Mouse (Mus musculus) intestine, postnatal 0 days (tissue): Measurements from ENCODE around the gene Sbno2. TPM values are rescaled to one million over a fixed set of nuclear protein-coding genes. Genes with fewer than 3 reads are reported as not detected.
A peak's percentile ranks its signal among the peaks of the same experiment; 100 is the strongest.

Experiments
- ATAC-seq: fragments of 200-750 bp; cut with Nextera tagmentation; 2 replicates; pipeline ENCODE4 v1.8.0; 2017; ENCODE audit warnings: mild to moderate bottlenecking, moderate TSS enrichment, moderate library complexity
- H3K27ac ChIP-seq: fragments of 300-500 bp; sonication (generic); 2 replicates; pipeline ENCODE4 v1.5.1; 2014; ENCODE audit warnings: mild to moderate bottlenecking, low read depth, low read length, moderate library complexity
- H3K27me3 ChIP-seq: fragments of 300-500 bp; sonication (generic); replicated peaks from 2 replicates; pipeline ENCODE4 v1.6.1; 2014; ENCODE audit warnings: low read length, mixed read lengths; ENCODE audit not compliant: control insufficient read depth, insufficient read depth
- H3K36me3 ChIP-seq: fragments of 300-500 bp; sonication (generic); 2 replicates; pipeline ENCODE4 v1.6.1; 2014; ENCODE audit warnings: mild to moderate bottlenecking, moderate library complexity; ENCODE audit not compliant: control insufficient read depth, insufficient read depth
- H3K4me1 ChIP-seq: fragments of 300-500 bp; sonication (generic); replicated peaks from 2 replicates; pipeline ENCODE4 v1.6.1; 2014; ENCODE audit warnings: antibody characterized with exemption, low read length, mixed read lengths; ENCODE audit not compliant: control insufficient read depth, insufficient read depth
- H3K4me2 ChIP-seq: fragments of 300-500 bp; sonication (generic); replicated peaks from 2 replicates; pipeline ENCODE4 v1.6.1; 2014; ENCODE audit warnings: low read depth, mild to moderate bottlenecking, moderate library complexity
- H3K4me3 ChIP-seq: fragments of 300-500 bp; sonication (generic); 2 replicates; pipeline ENCODE4 v1.5.1; 2014; ENCODE audit warnings: low read depth, low read length
- H3K9ac ChIP-seq: fragments of 300-500 bp; sonication (generic); 2 replicates; pipeline ENCODE4 v1.6.1; 2014; ENCODE audit warnings: mild to moderate bottlenecking, low read depth, low read length
- H3K9me3 ChIP-seq: fragments of 300-500 bp; sonication (generic); 2 replicates; pipeline ENCODE4 v1.6.1; 2016; ENCODE audit warnings: mixed run types; ENCODE audit not compliant: control insufficient read depth
- CTCF ChIP-seq: sonication (generic); IDR thresholded peaks from 2 replicates; pipeline ENCODE4 v1.5.1; 2016; ENCODE audit warnings: low read depth, mild to moderate bottlenecking, control low read depth, antibody characterized with exemption, moderate library complexity
- WGBS: fragments of 180-500 bp; shearing (Covaris S2); extraction: QIAGEN DNeasy Blood & Tissue Kit; methylation state at CpG from one replicate; pipeline ENCODE4 v1.1.7; 2014; 5-methylcytosine and 5-hydroxymethylcytosine counted together
- polyA plus RNA-seq: library from polyadenylated mRNA; unstranded; fragments of >200 nt; fragmentation: Nextera tagmentation; extraction: Ambion mirVana; gene quantifications from 2 replicates; pipeline ENCODE4 v1.2.1, GENCODE M21; 2015

The Sbno2 gene
- polyA plus RNA-seq, 1 experiment from 2014 or later: 9.8 TPM

GRCm38 (mm10) chr10:80069251-80069650, 36.1 kb downstream of the Sbno2 start:
- no peak overlapping the region for H3K4me2 ChIP-seq
- no peak overlapping the region for H3K27ac ChIP-seq
- WGBS: 93% methylated on average over 6 of the region's 7 CpGs
- peaks cover 69% of the 10 kb centered on the region for H3K36me3 ChIP-seq
- no peak overlapping the region for H3K9ac ChIP-seq
- TF ChIP-seq CTCF: no peak
- no peak for ATAC-seq
- no peak overlapping the region for H3K4me3 ChIP-seq
- no peaks in the 10 kb centered on the region for H3K9me3 ChIP-seq
- H3K27me3 ChIP-seq: no peaks in the 10 kb centered on the region
- peaks cover 5% of the 10 kb centered on the region; the same call in 1 of the 2 replicates for H3K4me1 ChIP-seq

GRCm38 (mm10) chr10:80063877-80064650, 41.3 kb downstream of the Sbno2 start:
- no peaks in the 10 kb centered on the region for H3K4me1 ChIP-seq

GRCm38 (mm10) chr10:80063104-80063503, 42.3 kb downstream of the Sbno2 start:
- Histone ChIP-seq H3K27ac (no peak overlapping the region), H3K4me3 (no peak overlapping the region), H3K9me3 (no peaks in the 10 kb centered on the region), H3K4me1 (no peaks in the 10 kb centered on the region), H3K4me2 (no peak overlapping the region), H3K36me3 (peaks cover 91% of the 10 kb centered on the region), H3K27me3 (no peaks in the 10 kb centered on the region), H3K9ac (no peak overlapping the region)
- ATAC-seq: no peak
- WGBS: 94% methylated on average over 5 of the region's 5 CpGs
- TF ChIP-seq CTCF: no peak

More at GRCm38 (mm10) chr10:80063877-80064650, 41.3 kb downstream of the Sbno2 start:
- Histone ChIP-seq H3K36me3 (peaks cover 91% of the 10 kb centered on the region), H3K27ac (no peak overlapping the region), H3K9ac (no peak overlapping the region), H3K27me3 (no peaks in the 10 kb centered on the region), H3K4me2 (no peak overlapping the region), H3K9me3 (no peaks in the 10 kb centered on the region), H3K4me3 (no peak overlapping the region)
- ATAC-seq: no peak
- WGBS: 79% methylated on average over 23 of the region's 23 CpGs
- TF ChIP-seq CTCF: peak; percentile 42

GRCm38 (mm10) chr10:80057683-80058326, 47.6 kb downstream of the Sbno2 start:
- Histone ChIP-seq H3K4me1 (no peaks in the 10 kb centered on the region), H3K27me3 (no peaks in the 10 kb centered on the region), H3K9me3 (no peaks in the 10 kb centered on the region), H3K9ac (0 out of 2 replicates have a peak overlapping the region, but pooled peaks have one; percentile 13), H3K36me3 (peaks cover 68% of the 10 kb centered on the region), H3K4me2 (no peak overlapping the region), H3K27ac (peak overlapping the region; percentile 99), H3K4me3 (no peak overlapping the region)
- no peak for TF ChIP-seq CTCF
- WGBS: 80% methylated on average over 30 of the region's 30 CpGs
- ATAC-seq: no peak

- no peaks in the 10 kb centered on the region for H3K4me1 ChIP-seq
- H3K9me3 ChIP-seq: no peaks in the 10 kb centered on the region
These were observed 48.2 kb downstream of the Sbno2 start for GRCm38 (mm10) chr10:80056976-80057682.

GRCm38 (mm10) chr10:80056506-80056905, 48.9 kb downstream of the Sbno2 start:
- no peak overlapping the region for H3K4me3 ChIP-seq
- 0 out of 2 replicates have a peak overlapping the region, but pooled peaks have one; percentile 80 for H3K4me2 ChIP-seq
- H3K27ac ChIP-seq: peak overlapping the region; percentile 99
- H3K27me3 ChIP-seq: no peaks in the 10 kb centered on the region
- no peak overlapping the region for H3K9ac ChIP-seq
- no peaks in the 10 kb centered on the region for H3K9me3 ChIP-seq
- WGBS: 72% methylated on average over 4 of the region's 4 CpGs
- no peak for TF ChIP-seq CTCF
- no peaks in the 10 kb centered on the region for H3K4me1 ChIP-seq
- ATAC-seq: no peak
- peaks cover 55% of the 10 kb centered on the region for H3K36me3 ChIP-seq

More at GRCm38 (mm10) chr10:80056976-80057682, 48.2 kb downstream of the Sbno2 start:
- Histone ChIP-seq H3K4me3 (no peak overlapping the region), H3K36me3 (peaks cover 62% of the 10 kb centered on the region), H3K4me2 (no peak overlapping the region), H3K9ac (0 out of 2 replicates have a peak overlapping the region, but pooled peaks have one; percentile 13), H3K27me3 (no peaks in the 10 kb centered on the region), H3K27ac (peak overlapping the region; percentile 99)
- 92% methylated on average over 27 of the region's 27 CpGs for WGBS
- no peak for ATAC-seq
- TF ChIP-seq CTCF: no peak
